ENCODE assay signal across 20 mouse cellular contexts in the genomic region with DNA sequence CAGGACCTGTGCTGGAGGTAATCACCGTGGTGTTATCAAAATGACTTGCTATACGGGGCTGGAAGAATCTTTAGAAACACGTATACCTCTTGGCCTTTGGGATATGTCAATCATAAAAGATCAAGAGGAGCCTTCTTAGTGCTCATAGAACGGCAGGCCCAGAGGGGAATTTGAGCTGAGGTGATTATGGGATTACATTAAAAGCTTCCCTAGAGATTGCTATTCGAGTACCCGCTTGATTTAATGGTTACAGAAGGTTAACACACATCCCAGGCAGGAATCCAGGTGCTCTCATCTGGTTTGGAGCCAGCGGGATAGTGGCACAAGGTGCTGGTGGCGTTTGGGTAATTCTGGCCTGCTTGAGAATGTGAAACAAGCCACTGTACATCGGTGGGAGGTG.
DNase-seq lines count a peak whose midpoint lies in the region; ATAC-seq lines count a peak whose summit lies in the region.
"Had no signal": no experiment of that assay in that cellular context is flagged by ENCODE, and none has a peak within 500 bp of the region (broad histone marks: within the 10 kb centered on the region; RNA-seq: fewer than 3 reads in every experiment).

No protein-coding gene starts in this region.

- no peak overlapping the region for H3K9ac ChIP-seq in forebrain, embryonic 11.5 days (ENCODE audit: low read length)
- H3K9ac ChIP-seq: embryonic facial prominence, embryonic 13.5 days; heart, embryonic 13.5 days; hindbrain, embryonic 15.5 days had no signal

- no peak overlapping the region for H3K27ac ChIP-seq in forebrain, embryonic 11.5 days (ENCODE audit: low read depth, low read length)
- H3K27ac ChIP-seq: embryonic facial prominence, embryonic 13.5 days; heart, embryonic 13.5 days; hindbrain, embryonic 15.5 days had no signal

- 71% methylated on average over 9 of the region's 9 CpGs for WGBS in forebrain, embryonic 11.5 days

- peak; percentile 17 for DNase-seq in kidney, adult 11 months
- no peak for DNase-seq in kidney, postnatal 25 days
- peak; percentile 8 for DNase-seq in kidney, adult 9 months
- no peak for DNase-seq in kidney, postnatal 14 days
- DNase-seq in retina, adult 2 months (ENCODE audit: low read depth, low spot score) = peak; percentile 9
- no peak for DNase-seq in retina, embryonic 14.5 days (ENCODE audit: low spot score)
- no peak for DNase-seq in forebrain, embryonic 11.5 days (ENCODE audit: low spot score)
- DNase-seq: adrenal gland, postnatal 14 days; cerebellum, adult 18-20 months; cerebellum, adult 9-11 months; cerebellum, postnatal 36 days; gastrocnemius, postnatal 36 days; heart, adult 11 months; heart, postnatal 36 days had no signal

- no peak for ATAC-seq in forebrain, embryonic 11.5 days (replicated peaks; ENCODE audit: low FRiP score)
- ATAC-seq: activated CD4-positive, CD25-positive, alpha-beta regulatory T cell, adult 4 months; forebrain, embryonic 14.5 days; Patski had no signal

- no peak overlapping the region for H3K4me2 ChIP-seq in forebrain, embryonic 11.5 days (ENCODE audit: low read depth, low read length, severe bottlenecking)
- H3K4me2 ChIP-seq: embryonic facial prominence, embryonic 13.5 days; heart, embryonic 13.5 days; hindbrain, embryonic 15.5 days had no signal

- no peaks in the 10 kb centered on the region for H3K27me3 ChIP-seq in forebrain, embryonic 11.5 days (ENCODE audit: control insufficient read depth, insufficient read depth, low read length)
- H3K27me3 ChIP-seq: hindbrain, embryonic 15.5 days had no signal

- H3K36me3 ChIP-seq in forebrain, embryonic 11.5 days (ENCODE audit: control insufficient read depth, insufficient read depth, low read length) = no peaks in the 10 kb centered on the region
- H3K36me3 ChIP-seq: embryonic facial prominence, embryonic 13.5 days; heart, embryonic 13.5 days; hindbrain, embryonic 15.5 days had no signal

- H3K4me3 ChIP-seq in forebrain, embryonic 11.5 days (ENCODE audit: low read depth, low read length) = no peak overlapping the region
- H3K4me3 ChIP-seq: embryonic facial prominence, embryonic 13.5 days; heart, embryonic 13.5 days; hindbrain, embryonic 15.5 days had no signal

- H3K4me1 ChIP-seq in forebrain, embryonic 11.5 days (replicated peaks; ENCODE audit: control insufficient read depth, insufficient read depth, low read length) = no peaks in the 10 kb centered on the region

- H3K9me3 ChIP-seq in forebrain, embryonic 11.5 days (ENCODE audit: control insufficient read depth, low read length) = no peaks in the 10 kb centered on the region
- H3K9me3 ChIP-seq: embryonic facial prominence, embryonic 13.5 days; heart, embryonic 13.5 days; hindbrain, embryonic 15.5 days had no signal

Comparison
In these comparisons a context has a peak if more than half of its experiments do, and no peak if none do; other contexts are left out.
1. DNase-seq: peak in kidney, adult 11 months (single experiment), kidney, adult 9 months (single experiment) and retina, adult 2 months (single experiment); none in kidney, postnatal 25 days (0 of 2), kidney, postnatal 14 days (single experiment), retina, embryonic 14.5 days (single experiment) and forebrain, embryonic 11.5 days (single experiment).